Mouse (Mus musculus) kidney, adult 2 months (tissue): ENCODE data around the gene Zswim4.

ENCODE experiments used
- CTCF ChIP-seq: fragments of 200-500 bp; conservative IDR thresholded peaks from 2 replicates; pipeline ENCODE4 v1.5.1; 2011; ENCODE audit warnings: low read depth, mild to moderate bottlenecking, control low read depth, low read length, moderate library complexity, mixed read lengths; ENCODE audit not compliant: insufficient read depth, insufficient read length
- POLR2A ChIP-seq: fragments of 200-500 bp; IDR thresholded peaks from one replicate; pipeline ENCODE4 v1.6.1; 2011; ENCODE audit warnings: low read depth, low read length, control low read depth

- TF ChIP-seq CTCF (no peak), POLR2A (no peak)
These were observed 38.7 kb downstream of the Zswim4 start for GRCm38 (mm10) chr8:84197922-84198774.
